23 mouse cellular contexts compared by ENCODE assay signal in the genomic region with DNA sequence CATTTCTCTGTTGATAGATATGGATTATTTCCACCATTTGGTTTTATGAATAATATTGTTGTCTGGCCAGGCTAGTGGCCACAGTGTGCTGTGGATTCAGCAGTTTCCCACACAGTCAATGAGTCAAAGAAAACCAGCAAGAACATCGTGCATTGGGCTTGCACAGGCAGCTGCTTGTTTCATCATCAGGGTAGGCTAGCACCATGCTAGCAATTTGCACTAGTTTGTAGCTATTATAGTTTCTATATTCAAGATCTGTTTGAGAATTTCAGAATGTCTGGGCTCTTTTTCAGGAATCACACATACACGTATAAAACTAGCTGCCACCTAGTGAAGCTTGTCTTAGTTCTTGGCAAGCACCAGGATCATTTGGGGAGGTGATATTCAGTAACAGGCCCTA. TPM values are rescaled to one million over a fixed set of nuclear protein-coding genes. Genes with fewer than 3 reads are reported as not detected.
A peak's percentile ranks its signal among the peaks of the same experiment; 100 is the strongest.
DNase-seq lines count a peak whose midpoint lies in the region; TF ChIP-seq lines count a peak whose summit lies in the region.
"Had no signal": no experiment of that assay in that cellular context is flagged by ENCODE, and none has a peak within 500 bp of the region (broad histone marks: within the 10 kb centered on the region; RNA-seq: fewer than 3 reads in every experiment).

No protein-coding gene starts in this region.

- no peak for TF ChIP-seq POLR2A in kidney, adult 2 months (IDR thresholded peaks at IDR 0.05; ENCODE audit: low read depth, low read length)
- TF ChIP-seq POLR2A in small intestine, adult 2 months (IDR thresholded peaks at IDR 0.05; ENCODE audit: low read depth, low read length) = no peak

- no peak for TF ChIP-seq CTCF in kidney, adult 2 months (conservative IDR thresholded peaks at IDR 0.05; ENCODE audit: insufficient read depth, insufficient read length, low read depth, low read length)
- TF ChIP-seq CTCF in layer of hippocampus, adult 2 months (conservative IDR thresholded peaks at IDR 0.05) = no peak
- no peak for TF ChIP-seq CTCF in small intestine, adult 2 months (IDR thresholded peaks at IDR 0.05; ENCODE audit: extremely low read depth, insufficient read length, insufficient replicate concordance, low read depth, low read length)

- DNase-seq in kidney, adult 2 months = no peak
- DNase-seq in kidney, postnatal 14 days = no peak
- no peak for DNase-seq in layer of hippocampus, adult 2 months (ENCODE audit: low spot score in 2 of 2)
- no peak for DNase-seq in layer of hippocampus, adult 18-20 months (ENCODE audit: low spot score in 2 of 2)
- DNase-seq in brain, adult 2 months (ENCODE audit: low read depth, low spot score) = peak; percentile 70
- no peak for DNase-seq in adrenal gland, adult 8-10 months
- DNase-seq: adrenal gland, adult 2 months; adrenal gland, postnatal 36 days; cerebellum, adult 11-12 months; cerebellum, adult 9-10 months; cerebellum, postnatal 36 days; gastrocnemius, adult 2 months; gastrocnemius, postnatal 25 days had no signal

- no peaks in the 10 kb centered on the region for H3K27me3 ChIP-seq in kidney, adult 2 months (replicated peaks; ENCODE audit: control insufficient read depth, insufficient read depth, low read length)
- no peaks in the 10 kb centered on the region for H3K27me3 ChIP-seq in small intestine, adult 2 months (ENCODE audit: control insufficient read depth, insufficient read depth, low read length)
- H3K27me3 ChIP-seq: CH12.LX; embryonic facial prominence, embryonic 13.5 days; forebrain, embryonic 12.5 days; Patski had no signal

- peaks cover 51% of the 10 kb centered on the region for H3K4me1 ChIP-seq in kidney, adult 2 months (ENCODE audit: control insufficient read depth, insufficient read depth, low read length)
- peaks cover 25% of the 10 kb centered on the region for H3K4me1 ChIP-seq in small intestine, adult 2 months (ENCODE audit: control insufficient read depth, insufficient read depth, insufficient read length, low read length)

- H3K36me3 ChIP-seq in kidney, adult 2 months (ENCODE audit: control insufficient read depth, insufficient read depth, low read length) = no peaks in the 10 kb centered on the region
- H3K36me3 ChIP-seq in small intestine, adult 2 months (ENCODE audit: control insufficient read depth, insufficient read depth, low read length) = no peaks in the 10 kb centered on the region
- H3K36me3 ChIP-seq: embryonic facial prominence, embryonic 13.5 days; forebrain, embryonic 12.5 days; heart, embryonic 12.5 days; hindbrain, embryonic 10.5 days had no signal

- WGBS in kidney, adult 2 months = 41% methylated on average over 2 of the region's 2 CpGs
- WGBS in small intestine, adult 2 months = 77% methylated on average over 2 of the region's 2 CpGs

- H3K4me3 ChIP-seq in kidney, adult 2 months (ENCODE audit: insufficient read depth, low read depth, low read length) = no peak overlapping the region
- H3K4me3 ChIP-seq in layer of hippocampus, adult 2 months = no peak overlapping the region
- H3K4me3 ChIP-seq in small intestine, adult 2 months (ENCODE audit: low read depth, low read length) = no peak overlapping the region
- H3K4me3 ChIP-seq: embryonic facial prominence, embryonic 13.5 days; forebrain, embryonic 12.5 days; gastrocnemius, adult 2 months; heart, embryonic 12.5 days; hindbrain, embryonic 10.5 days had no signal

- H3K27ac ChIP-seq in kidney, adult 2 months (ENCODE audit: insufficient read depth, low read depth, low read length) = peak overlapping the region; percentile 77
- H3K27ac ChIP-seq in layer of hippocampus, adult 2 months = peak overlapping the region; percentile 89
- H3K27ac ChIP-seq in small intestine, adult 2 months (ENCODE audit: insufficient read depth, low read depth, low read length) = peak overlapping the region; percentile 68
- H3K27ac ChIP-seq: embryonic facial prominence, embryonic 13.5 days; forebrain, embryonic 12.5 days; gastrocnemius, adult 2 months; hindbrain, embryonic 10.5 days; hindbrain, embryonic 14.5 days had no signal

RNA-seq across cellular contexts. Expression of a gene that starts 21.6 kb away (rescaled TPM):
- 295 and 328 TPM in 2 replicates for polyA plus RNA-seq in kidney, adult 2 months (2012; rRNA removed)
- total RNA-seq in layer of hippocampus, adult 2 months (2021) = 10 to 100 TPM; 48.6 to 52.5 TPM
- total RNA-seq in layer of hippocampus, adult 18-20 months (2021) = 10 to 100 TPM; 45.8 to 55.2 TPM
- 2.8 and 4.4 TPM in 2 replicates for polyA plus RNA-seq in small intestine, adult 2 months (2012; rRNA removed)
- 1 to 10 TPM in 1 of 4 experiments, under 1 TPM in 3; 0.31 to 1.5 (median 0.65) TPM for total RNA-seq in adrenal gland, adult 8-10 months (2022)
- total RNA-seq: heart, adult 8-10 months; heart, postnatal 25 days had no signal

Comparison
In these comparisons a context has a peak if more than half of its experiments do, and no peak if none do; other contexts are left out.
1. RNA of a gene that starts 21.6 kb away (total RNA-seq): 45.8 to 55.2 TPM in layer of hippocampus, adult 18-20 months and 48.6 to 52.5 TPM in layer of hippocampus, adult 2 months; 0.31 to 1.5 TPM in adrenal gland, adult 8-10 months; every median in the first group is over 10 times any median in the second.
2. Peak in every context shown above with its lines, with median percentiles within 50 percentile points of each other: H3K27ac ChIP-seq.